Mouse (Mus musculus): ENCODE data around the gene Kel. TPM values are rescaled to one million over a fixed set of nuclear protein-coding genes. Genes with fewer than 3 reads are reported as not detected.

Kel gene
- polyA plus RNA-seq (2014; fragmentation: Nextera tagmentation; extraction: Ambion mirVana) = 41.0 and 53.1 TPM in 2 replicates

DNA sequence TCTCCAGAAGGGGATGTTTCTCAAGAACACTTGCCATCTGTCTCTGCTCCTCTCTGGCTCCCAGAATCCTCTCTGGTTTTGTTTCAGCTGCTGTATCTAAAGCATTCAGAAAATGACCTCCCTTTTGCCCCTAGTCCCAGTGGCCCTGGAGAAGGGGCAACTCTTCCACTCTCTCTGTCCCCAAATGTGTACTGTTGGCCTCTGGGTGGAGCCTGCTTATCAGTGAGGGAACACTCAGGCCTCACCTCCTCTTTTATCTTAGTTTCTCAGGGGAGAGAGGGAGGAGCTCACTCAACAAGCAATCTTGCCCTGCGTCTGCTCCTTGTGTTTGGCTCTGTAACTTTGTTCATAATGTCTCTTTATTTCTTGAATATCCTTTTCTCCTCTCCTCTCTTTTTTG is at the start of gene Kel:
Kel (minus strand) TSS at position 217 of the 400 bp plus-strand sequence.
- ATAC-seq (replicated peaks; ENCODE audit: insufficient number of reproducible peaks, low FRiP score, low TSS enrichment) = peak; percentile 87
- H3K27ac ChIP-seq (ENCODE audit: low read depth, low read length) = peak within 1 kb of the TSS; percentile 77
- no peaks in the 10 kb centered on the region for H3K4me1 ChIP-seq (ENCODE audit: control insufficient read depth, insufficient read depth, low read length)
- peak within 1 kb of the TSS; percentile 63 for H3K9ac ChIP-seq (ENCODE audit: low read depth, low read length)
- H3K36me3 ChIP-seq (ENCODE audit: control insufficient read depth, insufficient read depth, low read length) = no peaks in the 10 kb centered on the region
- H3K4me2 ChIP-seq = peak within 1 kb of the TSS; percentile 41
- H3K27me3 ChIP-seq (ENCODE audit: control insufficient read depth, insufficient read depth, low read length) = no peaks in the 10 kb centered on the region
- 11% methylated on average over 1 of the region's 1 CpGs for WGBS (ENCODE audit: insufficient replicate concordance)
- peak within 1 kb of the TSS; percentile 40 for H3K4me3 ChIP-seq (ENCODE audit: low read depth, low read length)
- H3K9me3 ChIP-seq (replicated peaks; ENCODE audit: control insufficient read depth, low read length) = no peaks in the 10 kb centered on the region

DNA sequence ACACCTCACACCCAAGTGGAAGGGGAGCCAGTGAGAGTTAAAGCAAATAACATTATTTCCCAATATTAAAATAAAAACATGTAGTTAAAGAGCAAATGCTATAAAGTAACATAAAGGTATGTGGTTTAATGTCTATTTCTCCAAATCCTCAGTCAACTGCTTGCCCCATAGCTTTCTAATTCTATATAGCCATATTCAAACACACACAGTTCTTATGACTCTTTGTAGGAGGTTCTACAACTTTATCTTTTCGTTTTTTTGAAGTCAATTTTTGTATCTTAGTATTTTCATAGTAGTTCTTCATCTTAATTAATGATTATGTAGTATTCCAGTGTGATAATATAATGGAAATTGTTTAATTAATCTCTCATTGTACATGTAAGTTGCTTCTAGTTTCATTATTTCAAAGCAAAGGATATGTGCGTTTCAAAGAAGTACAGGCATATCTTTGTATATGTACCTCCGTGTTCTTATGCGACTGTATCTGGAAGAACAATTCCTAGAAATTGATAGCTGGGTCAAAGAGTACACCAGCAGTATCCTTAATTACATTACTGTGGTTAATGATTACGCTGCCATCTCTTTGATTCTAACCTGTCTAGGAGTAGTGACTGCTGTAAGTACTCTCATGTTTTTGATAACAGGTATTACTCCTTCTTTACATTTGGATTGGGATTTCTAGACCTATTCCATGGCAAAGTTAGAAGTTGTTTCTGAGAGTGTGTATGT is 40.7 kb upstream of the Kel start:
- H3K9me3 ChIP-seq (replicated peaks; ENCODE audit: control insufficient read depth, low read length) = no peaks in the 10 kb centered on the region
- H3K4me2 ChIP-seq = no peak overlapping the region
- no peak overlapping the region for H3K4me3 ChIP-seq (ENCODE audit: low read depth, low read length)
- no peak overlapping the region for H3K9ac ChIP-seq (ENCODE audit: low read depth, low read length)
- H3K36me3 ChIP-seq (ENCODE audit: control insufficient read depth, insufficient read depth, low read length) = no peaks in the 10 kb centered on the region
- no peaks in the 10 kb centered on the region for H3K4me1 ChIP-seq (ENCODE audit: control insufficient read depth, insufficient read depth, low read length)
- no peak overlapping the region for H3K27ac ChIP-seq (ENCODE audit: low read depth, low read length)
- no peak for ATAC-seq (replicated peaks; ENCODE audit: insufficient number of reproducible peaks, low FRiP score, low TSS enrichment)
- WGBS (ENCODE audit: insufficient replicate concordance) = 62% methylated on average over 5 of the region's 5 CpGs
- H3K27me3 ChIP-seq (ENCODE audit: control insufficient read depth, insufficient read depth, low read length) = no peaks in the 10 kb centered on the region

DNA sequence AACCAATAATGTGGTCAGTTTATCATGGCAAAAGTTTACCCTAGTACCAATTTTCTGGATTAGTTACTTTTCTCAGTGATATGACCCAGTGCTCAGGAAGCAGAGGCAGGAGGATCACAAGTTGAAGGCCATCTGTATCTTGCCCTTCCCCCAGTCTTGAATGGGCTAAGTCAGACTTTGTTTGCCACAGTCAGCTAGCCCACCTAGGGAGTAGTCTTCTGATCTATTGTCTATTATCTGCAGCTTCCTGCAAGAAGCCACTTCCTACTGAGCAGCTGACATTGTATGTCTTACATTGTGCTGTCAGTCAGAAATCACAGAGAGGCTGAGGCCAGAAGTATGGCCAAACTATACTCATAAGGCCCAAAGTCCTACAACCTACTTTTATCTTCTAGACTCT is 37.0 kb upstream of the Kel start:
- no peak overlapping the region for H3K9ac ChIP-seq (ENCODE audit: low read depth, low read length)
- no peak for ATAC-seq (replicated peaks; ENCODE audit: insufficient number of reproducible peaks, low FRiP score, low TSS enrichment)
- H3K27ac ChIP-seq (ENCODE audit: low read depth, low read length) = no peak overlapping the region
- no peak overlapping the region for H3K4me2 ChIP-seq
- H3K4me3 ChIP-seq (ENCODE audit: low read depth, low read length) = no peak overlapping the region
- H3K27me3 ChIP-seq (ENCODE audit: control insufficient read depth, insufficient read depth, low read length) = no peaks in the 10 kb centered on the region
- no peaks in the 10 kb centered on the region for H3K36me3 ChIP-seq (ENCODE audit: control insufficient read depth, insufficient read depth, low read length)
- no peaks in the 10 kb centered on the region for H3K4me1 ChIP-seq (ENCODE audit: control insufficient read depth, insufficient read depth, low read length)
- H3K9me3 ChIP-seq (replicated peaks; ENCODE audit: control insufficient read depth, low read length) = no peaks in the 10 kb centered on the region

DNA sequence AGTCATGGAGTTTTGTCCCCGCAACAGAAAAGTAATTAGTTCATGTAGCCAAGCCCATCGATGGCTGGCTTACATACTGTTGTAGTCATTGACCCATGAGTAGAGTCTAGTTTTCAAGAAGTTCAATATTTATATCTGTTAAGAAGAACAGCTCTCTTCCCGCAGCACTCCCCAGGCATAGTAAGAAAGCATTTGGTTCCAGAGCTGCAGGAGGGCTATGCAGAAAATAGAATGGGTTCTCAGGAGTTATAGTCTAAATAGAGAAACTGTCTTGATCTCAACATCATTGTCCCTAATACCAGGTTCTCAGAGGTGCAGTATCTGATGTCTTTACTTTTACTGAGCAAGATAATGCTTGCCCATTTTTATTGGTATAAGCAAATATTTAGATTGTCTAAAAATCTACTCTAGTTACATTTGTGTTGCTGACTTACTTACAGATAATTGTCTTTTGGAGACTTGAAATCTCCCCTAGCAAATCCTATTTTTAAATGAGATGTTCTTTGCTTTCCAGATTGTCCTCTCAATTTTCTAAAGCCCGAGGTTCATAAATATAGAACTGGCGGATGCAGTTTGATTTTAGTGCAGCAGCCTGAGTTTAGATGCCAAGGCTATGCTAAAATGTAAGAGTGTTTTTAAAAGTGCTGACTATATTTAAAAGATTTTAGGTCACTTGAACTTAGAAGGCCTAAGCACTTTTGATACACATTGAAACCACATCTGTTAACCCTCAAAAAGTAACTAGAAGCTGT is 30.8 kb upstream of the Kel start:
- WGBS (ENCODE audit: insufficient replicate concordance) = 87% methylated on average over 5 of the region's 5 CpGs
- Histone ChIP-seq H3K9me3 (replicated peaks; ENCODE audit: control insufficient read depth, low read length) (no peaks in the 10 kb centered on the region), H3K36me3 (ENCODE audit: control insufficient read depth, insufficient read depth, low read length) (no peaks in the 10 kb centered on the region), H3K9ac (ENCODE audit: low read depth, low read length) (no peak overlapping the region), H3K27ac (ENCODE audit: low read depth, low read length) (no peak overlapping the region), H3K4me2 (no peak overlapping the region), H3K4me3 (ENCODE audit: low read depth, low read length) (no peak overlapping the region), H3K27me3 (ENCODE audit: control insufficient read depth, insufficient read depth, low read length) (no peaks in the 10 kb centered on the region), H3K4me1 (ENCODE audit: control insufficient read depth, insufficient read depth, low read length) (no peaks in the 10 kb centered on the region)
- ATAC-seq (replicated peaks; ENCODE audit: insufficient number of reproducible peaks, low FRiP score, low TSS enrichment) = no peak

DNA sequence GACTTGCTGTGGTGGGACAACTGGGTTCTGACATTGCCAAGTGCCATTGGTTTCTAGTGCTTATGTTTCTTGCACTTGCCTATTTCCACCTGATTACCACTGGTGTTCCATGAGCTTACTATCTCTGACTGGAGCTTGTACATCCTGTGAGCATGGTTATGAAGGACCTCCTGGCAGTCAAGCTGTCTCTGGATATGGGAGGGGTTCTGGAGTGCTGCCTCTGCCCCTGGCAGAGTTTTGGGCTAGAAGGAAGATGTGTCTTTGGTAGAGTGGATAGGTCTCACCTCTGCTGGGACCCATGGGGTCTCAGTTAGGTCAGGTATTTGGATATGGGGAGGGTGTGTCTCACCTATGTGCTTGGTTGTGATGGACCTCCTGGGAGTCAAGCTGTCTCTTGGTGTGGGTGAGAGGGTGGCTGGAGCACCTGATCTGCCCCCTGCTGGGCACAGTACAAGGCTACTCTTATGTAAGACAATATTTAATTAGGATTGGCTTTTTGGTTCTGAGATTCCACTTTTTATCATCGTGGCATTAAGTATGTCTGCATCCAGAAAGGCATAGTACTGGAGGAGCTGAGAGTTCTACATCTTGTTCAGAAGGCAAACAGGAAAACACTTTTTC is 24.0 kb upstream of the Kel start:
- H3K27ac ChIP-seq (ENCODE audit: low read depth, low read length) = no peak overlapping the region
- H3K9ac ChIP-seq (ENCODE audit: low read depth, low read length) = no peak overlapping the region
- H3K4me3 ChIP-seq (ENCODE audit: low read depth, low read length) = no peak overlapping the region
- no peaks in the 10 kb centered on the region for H3K9me3 ChIP-seq (replicated peaks; ENCODE audit: control insufficient read depth, low read length)
- H3K4me2 ChIP-seq = no peak overlapping the region
- no peak for ATAC-seq (replicated peaks; ENCODE audit: insufficient number of reproducible peaks, low FRiP score, low TSS enrichment)
- H3K4me1 ChIP-seq (ENCODE audit: control insufficient read depth, insufficient read depth, low read length) = no peaks in the 10 kb centered on the region
- H3K36me3 ChIP-seq (ENCODE audit: control insufficient read depth, insufficient read depth, low read length) = no peaks in the 10 kb centered on the region
- WGBS (ENCODE audit: insufficient replicate concordance) = 81% methylated on average over 1 of the region's 1 CpGs
- no peaks in the 10 kb centered on the region for H3K27me3 ChIP-seq (ENCODE audit: control insufficient read depth, insufficient read depth, low read length)

DNA sequence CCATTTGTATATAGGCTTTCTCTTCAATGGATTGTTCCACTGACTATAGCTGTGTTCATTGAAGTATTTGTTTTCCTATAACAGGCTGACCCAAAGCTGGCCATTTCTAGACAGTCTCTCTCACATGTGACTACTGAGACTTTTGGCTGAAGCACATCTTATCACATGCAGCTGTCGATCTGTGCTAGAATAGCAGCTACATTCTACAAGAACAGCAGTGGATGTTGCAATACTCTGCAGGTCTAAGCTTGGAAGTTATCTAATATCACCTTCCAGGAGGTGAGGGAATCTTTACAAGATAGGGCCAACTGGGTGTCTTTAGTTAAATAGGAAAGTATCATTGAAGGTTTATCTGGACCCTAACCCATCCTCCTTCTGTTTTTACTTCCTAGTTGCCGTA is 17.3 kb upstream of the Kel start:
- 68% methylated on average over 2 of the region's 2 CpGs for WGBS (ENCODE audit: insufficient replicate concordance)
- Histone ChIP-seq H3K4me2 (no peak overlapping the region), H3K36me3 (ENCODE audit: control insufficient read depth, insufficient read depth, low read length) (no peaks in the 10 kb centered on the region), H3K9me3 (replicated peaks; ENCODE audit: control insufficient read depth, low read length) (no peaks in the 10 kb centered on the region), H3K27ac (ENCODE audit: low read depth, low read length) (no peak overlapping the region), H3K4me1 (ENCODE audit: control insufficient read depth, insufficient read depth, low read length) (no peaks in the 10 kb centered on the region), H3K9ac (ENCODE audit: low read depth, low read length) (no peak overlapping the region), H3K27me3 (ENCODE audit: control insufficient read depth, insufficient read depth, low read length) (no peaks in the 10 kb centered on the region), H3K4me3 (ENCODE audit: low read depth, low read length) (no peak overlapping the region)
- no peak for ATAC-seq (replicated peaks; ENCODE audit: insufficient number of reproducible peaks, low FRiP score, low TSS enrichment)

DNA sequence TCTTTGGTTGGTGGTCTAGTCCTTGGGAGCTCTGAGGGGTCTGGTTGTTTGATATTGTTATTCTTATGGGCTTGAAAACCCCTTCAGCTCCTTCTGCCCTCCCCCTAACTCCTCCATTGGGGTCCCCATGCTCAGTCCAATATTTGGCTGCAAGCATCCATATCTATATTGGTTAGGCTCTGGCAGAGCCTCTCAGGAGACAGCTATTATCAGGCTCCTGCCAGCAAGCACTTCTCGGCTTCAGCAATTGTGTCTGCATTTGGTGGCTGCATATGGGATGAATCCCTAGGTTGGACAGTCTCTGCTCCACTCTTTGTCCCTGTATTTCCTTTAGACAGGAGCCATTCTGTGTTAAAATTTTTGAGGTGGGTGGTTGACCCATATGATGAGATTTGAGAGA is 6.1 kb upstream of the Kel start:
- Histone ChIP-seq H3K4me2 (no peak overlapping the region), H3K4me1 (ENCODE audit: control insufficient read depth, insufficient read depth, low read length) (no peaks in the 10 kb centered on the region), H3K9me3 (replicated peaks; ENCODE audit: control insufficient read depth, low read length) (no peaks in the 10 kb centered on the region), H3K9ac (ENCODE audit: low read depth, low read length) (no peak overlapping the region), H3K4me3 (ENCODE audit: low read depth, low read length) (no peak overlapping the region), H3K36me3 (ENCODE audit: control insufficient read depth, insufficient read depth, low read length) (no peaks in the 10 kb centered on the region), H3K27me3 (ENCODE audit: control insufficient read depth, insufficient read depth, low read length) (no peaks in the 10 kb centered on the region), H3K27ac (ENCODE audit: low read depth, low read length) (no peak overlapping the region)
- ATAC-seq (replicated peaks; ENCODE audit: insufficient number of reproducible peaks, low FRiP score, low TSS enrichment) = no peak
- 50% methylated on average over 1 of the region's 1 CpGs for WGBS (ENCODE audit: insufficient replicate concordance)

DNA sequence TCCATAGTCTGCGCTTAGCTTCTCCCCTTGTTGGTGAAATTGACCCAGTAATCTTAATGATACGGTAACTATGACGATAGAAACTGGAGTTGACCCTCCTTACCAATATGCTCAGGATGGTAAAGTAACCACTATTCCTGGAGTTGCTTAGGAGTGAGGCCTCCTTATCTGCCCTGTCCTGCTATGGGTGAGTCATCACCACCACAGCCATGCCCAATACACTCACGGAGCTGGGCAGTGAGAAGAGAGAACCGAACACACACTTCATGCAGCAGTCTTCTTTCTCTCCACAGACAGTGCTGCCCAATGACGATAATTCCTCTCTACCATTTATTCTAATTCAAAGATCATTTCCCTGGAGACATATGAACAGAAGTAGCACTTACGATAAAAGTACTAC is 2.1 kb upstream of the Kel start:
- peak; percentile 86 for ATAC-seq (replicated peaks; ENCODE audit: insufficient number of reproducible peaks, low FRiP score, low TSS enrichment)
- no peak overlapping the region for H3K9ac ChIP-seq (ENCODE audit: low read depth, low read length)
- H3K4me2 ChIP-seq = no peak overlapping the region
- no peaks in the 10 kb centered on the region for H3K4me1 ChIP-seq (ENCODE audit: control insufficient read depth, insufficient read depth, low read length)
- H3K4me3 ChIP-seq (ENCODE audit: low read depth, low read length) = no peak overlapping the region
- H3K36me3 ChIP-seq (ENCODE audit: control insufficient read depth, insufficient read depth, low read length) = no peaks in the 10 kb centered on the region
- peak overlapping the region; percentile 59; the same call in 1 of the 2 replicates for H3K27ac ChIP-seq (ENCODE audit: low read depth, low read length)
- 73% methylated on average over 7 of the region's 7 CpGs for WGBS (ENCODE audit: insufficient replicate concordance)
- H3K9me3 ChIP-seq (replicated peaks; ENCODE audit: control insufficient read depth, low read length) = no peaks in the 10 kb centered on the region
- no peaks in the 10 kb centered on the region for H3K27me3 ChIP-seq (ENCODE audit: control insufficient read depth, insufficient read depth, low read length)

All from heart, embryonic 11.5 days (tissue).